Comparison of ENCODE assay signal across 19 mouse cellular contexts in the genomic region with DNA sequence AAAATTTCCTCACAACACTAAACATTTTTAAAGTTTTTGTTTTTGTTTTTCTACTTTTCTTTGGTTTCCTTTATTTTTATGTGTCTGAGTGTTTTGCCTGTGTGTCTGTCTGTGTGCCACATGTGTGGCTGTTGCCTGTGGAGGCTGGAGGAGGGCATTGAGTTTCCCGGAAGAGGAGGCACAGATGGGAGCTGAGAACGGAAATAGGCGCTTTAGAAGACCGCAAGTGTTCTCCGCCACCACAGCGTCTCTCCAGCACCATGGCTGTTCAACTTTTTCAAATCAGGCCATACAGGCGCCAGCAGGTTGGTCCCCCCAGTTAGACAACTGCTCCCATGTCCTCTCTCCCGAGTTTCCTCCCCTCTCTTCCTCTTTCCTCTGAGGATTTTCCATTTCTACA.
"Had no signal": no experiment of that assay in that cellular context is flagged by ENCODE, and none has a peak within 500 bp of the region (broad histone marks: within the 10 kb centered on the region; RNA-seq: fewer than 3 reads in every experiment).

No protein-coding gene starts in this region.

- H3K27ac ChIP-seq: intestine, embryonic 15.5 days; layer of hippocampus, adult 2 months; left cerebral cortex, adult 2 months; limb, embryonic 15.5 days; liver, embryonic 12.5 days; liver, embryonic 15.5 days; midbrain, embryonic 12.5 days had no signal

- H3K4me3 ChIP-seq: intestine, embryonic 15.5 days; layer of hippocampus, adult 2 months; left cerebral cortex, adult 2 months; limb, embryonic 15.5 days; liver, embryonic 12.5 days; liver, embryonic 15.5 days; midbrain, embryonic 12.5 days; myocyte; neural tube, embryonic 13.5 days had no signal

- H3K27me3 ChIP-seq: intestine, embryonic 15.5 days; limb, embryonic 15.5 days; liver, embryonic 12.5 days; liver, embryonic 15.5 days; midbrain, embryonic 12.5 days; neural tube, embryonic 13.5 days had no signal

- H3K36me3 ChIP-seq: intestine, embryonic 15.5 days; limb, embryonic 15.5 days; liver, embryonic 12.5 days; liver, embryonic 15.5 days; midbrain, embryonic 12.5 days; neural tube, embryonic 13.5 days had no signal

- ATAC-seq: intestine, embryonic 15.5 days; liver, embryonic 12.5 days; midbrain, embryonic 16.5 days had no signal

- H3K9ac ChIP-seq: intestine, embryonic 15.5 days; limb, embryonic 15.5 days; liver, embryonic 12.5 days; liver, embryonic 15.5 days; midbrain, embryonic 12.5 days; neural tube, embryonic 13.5 days had no signal

- H3K9me3 ChIP-seq: intestine, embryonic 15.5 days; limb, embryonic 15.5 days; liver, embryonic 12.5 days; liver, embryonic 15.5 days; midbrain, embryonic 12.5 days; neural tube, embryonic 13.5 days had no signal

- H3K4me2 ChIP-seq: intestine, embryonic 15.5 days; limb, embryonic 15.5 days; liver, embryonic 12.5 days; liver, embryonic 15.5 days; midbrain, embryonic 12.5 days; neural tube, embryonic 13.5 days had no signal

- DNase-seq: kidney, adult 11 months; kidney, adult 8-10 months; kidney, postnatal 14 days; layer of hippocampus, postnatal 36 days; lung, adult 2 months; lung, postnatal 14 days; lung, postnatal 4 days; thymus, adult 18-20 months; thymus, postnatal 36 days had no signal
